8 mouse cellular contexts compared by ENCODE assay signal in the genomic region with DNA sequence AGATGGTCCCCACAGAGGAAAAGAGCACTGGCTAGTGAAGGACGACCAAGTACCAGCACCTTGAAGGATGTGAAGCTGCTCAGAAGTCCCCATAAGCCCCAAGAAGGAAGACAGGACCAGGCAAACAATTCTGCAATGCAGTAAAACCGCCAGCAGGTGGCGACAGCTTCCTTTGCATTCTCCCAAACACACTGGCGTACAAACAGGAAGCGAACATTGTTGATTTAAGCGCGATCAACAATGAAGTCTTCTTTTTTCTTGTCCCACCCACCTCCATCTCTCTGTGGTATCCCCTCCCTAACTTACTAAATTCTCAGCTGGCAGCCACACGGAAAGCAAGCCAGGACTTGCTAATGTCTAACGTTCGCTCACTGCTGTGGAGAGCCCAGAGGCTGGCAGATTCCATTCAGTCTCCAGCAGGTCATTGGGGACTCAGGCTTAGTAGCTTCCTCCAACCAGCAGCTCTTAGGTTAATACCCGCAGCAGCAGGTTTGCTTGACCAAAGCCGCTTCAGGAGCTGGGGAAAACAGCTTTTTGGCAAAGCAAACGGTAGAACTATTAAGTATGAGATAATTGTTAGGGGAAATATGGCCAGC.
DNase-seq lines count a peak whose midpoint lies in the region; ATAC-seq lines count a peak whose summit lies in the region.

No protein-coding gene starts in this region.

- H3K27me3 ChIP-seq in hindbrain, embryonic 12.5 days = no peaks in the 10 kb centered on the region

- peak overlapping the region; percentile 39; the same call in 1 of the 2 replicates for H3K9ac ChIP-seq in hindbrain, embryonic 12.5 days

- H3K4me1 ChIP-seq in hindbrain, embryonic 12.5 days = peaks cover 8% of the 10 kb centered on the region

- 0 out of 2 replicates have a peak, but pooled peaks cover 5% of the 10 kb centered on the region for H3K36me3 ChIP-seq in hindbrain, embryonic 12.5 days

- ATAC-seq in hindbrain, embryonic 12.5 days (ENCODE audit: low FRiP score) = peak; percentile 70
- ATAC-seq in activated CD4-positive, CD25-positive, alpha-beta regulatory T cell, adult 4 months = no peak

- no peaks in the 10 kb centered on the region for H3K9me3 ChIP-seq in hindbrain, embryonic 12.5 days (replicated peaks)

- DNase-seq in T-cell, adult 2 months (ENCODE audit: low spot score) = peak; percentile 1
- DNase-seq in cerebellum, adult 18-20 months = peak; percentile 77 to 82
- DNase-seq in forelimb bud, embryonic 11.5 days (ENCODE audit: low read depth, low spot score) = peak; percentile 87
- DNase-seq in layer of hippocampus, postnatal 10 days (ENCODE audit: low spot score in 2 of 2) = peak; percentile 80 to 86
- peak; percentile 69 for DNase-seq in lung, postnatal 10 days
- peak; percentile 92 for DNase-seq in retina, postnatal 1 day

- peak overlapping the region; percentile 50 for H3K4me2 ChIP-seq in hindbrain, embryonic 12.5 days (replicated peaks)

- 0 out of 2 replicates have a peak overlapping the region, but pooled peaks have one; percentile 37 for H3K27ac ChIP-seq in hindbrain, embryonic 12.5 days

- WGBS in hindbrain, embryonic 12.5 days = 2% methylated on average over 13 of the region's 13 CpGs

- H3K4me3 ChIP-seq in hindbrain, embryonic 12.5 days = peak overlapping the region; percentile 29

Comparison
In these comparisons a context has a peak if more than half of its experiments do, and no peak if none do; other contexts are left out.
1. DNase-seq: peak in every context shown above with its lines; median percentile 92 in retina, postnatal 1 day; 87 in forelimb bud, embryonic 11.5 days; 83 in layer of hippocampus, postnatal 10 days; 80 in cerebellum, adult 18-20 months; 69 in lung, postnatal 10 days; 1 in T-cell, adult 2 months.